Mouse (Mus musculus) hindbrain, embryonic 11.5 days (tissue): ENCODE measurements around the gene Plppr2. TPM values are rescaled to one million over a fixed set of nuclear protein-coding genes. Genes with fewer than 3 reads are reported as not detected.
A peak's percentile ranks its signal among the peaks of the same experiment; 100 is the strongest.

Source experiments
- ATAC-seq: fragments of 200-750 bp; cut with Nextera tagmentation; 2 replicates; pipeline ENCODE4 v1.8.0; 2017; ENCODE audit warnings: mild to moderate bottlenecking, moderate TSS enrichment, moderate library complexity; ENCODE audit not compliant: low FRiP score
- DNase-seq: peaks from one replicate; pipeline ENCODE4 v3.0.0-alpha.2; 2015; ENCODE audit warnings: low spot score
- H3K27ac ChIP-seq: fragments of 300-500 bp; sonication (generic); 2 replicates; pipeline ENCODE4 v1.5.1; 2014; ENCODE audit warnings: mild to moderate bottlenecking, low read depth, low read length
- H3K27me3 ChIP-seq: fragments of 300-500 bp; sonication (generic); 2 replicates; pipeline ENCODE4 v1.6.1; 2014; ENCODE audit warnings: mild to moderate bottlenecking, low read length, moderate library complexity, mixed read lengths; ENCODE audit not compliant: control insufficient read depth, insufficient read depth
- H3K36me3 ChIP-seq: fragments of 300-500 bp; sonication (generic); 2 replicates; pipeline ENCODE4 v1.6.1; 2014; ENCODE audit warnings: mild to moderate bottlenecking, low read length, moderate library complexity, mixed read lengths; ENCODE audit not compliant: control insufficient read depth, insufficient read depth
- H3K4me1 ChIP-seq: fragments of 300-500 bp; sonication (generic); replicated peaks from 2 replicates; pipeline ENCODE4 v1.6.1; 2014; ENCODE audit warnings: low read length, mixed read lengths; ENCODE audit not compliant: control insufficient read depth, insufficient read depth
- H3K4me2 ChIP-seq: fragments of 300-500 bp; sonication (generic); replicated peaks from 2 replicates; pipeline ENCODE4 v1.6.1; 2014; ENCODE audit warnings: mild to moderate bottlenecking, low read depth, low read length
- H3K4me3 ChIP-seq: fragments of 300-500 bp; sonication (generic); 2 replicates; pipeline ENCODE4 v1.5.1; 2014; ENCODE audit warnings: low read depth, low read length
- H3K9ac ChIP-seq: fragments of 300-500 bp; sonication (generic); 2 replicates; pipeline ENCODE4 v1.6.1; 2014; ENCODE audit warnings: low read depth, low read length
- H3K9me3 ChIP-seq: fragments of 300-500 bp; sonication (generic); 2 replicates; pipeline ENCODE4 v1.6.1; 2016; ENCODE audit warnings: low read length; ENCODE audit not compliant: control insufficient read depth
- WGBS: fragments of 180-500 bp; shearing (Covaris S2); extraction: QIAGEN DNeasy Blood & Tissue Kit; methylation state at CpG from one replicate; pipeline ENCODE4 v1.1.7; 2014; 5-methylcytosine and 5-hydroxymethylcytosine counted together
- polyA plus RNA-seq: library from polyadenylated mRNA; unstranded; fragments of >200 nt; fragmentation: Nextera tagmentation; extraction: Ambion mirVana; gene quantifications from 2 replicates; pipeline ENCODE4 v1.2.1, GENCODE M21; 2014

Gene Plppr2
- polyA plus RNA-seq, 1 experiment from 2014 or later: 22.3 TPM

DNA sequence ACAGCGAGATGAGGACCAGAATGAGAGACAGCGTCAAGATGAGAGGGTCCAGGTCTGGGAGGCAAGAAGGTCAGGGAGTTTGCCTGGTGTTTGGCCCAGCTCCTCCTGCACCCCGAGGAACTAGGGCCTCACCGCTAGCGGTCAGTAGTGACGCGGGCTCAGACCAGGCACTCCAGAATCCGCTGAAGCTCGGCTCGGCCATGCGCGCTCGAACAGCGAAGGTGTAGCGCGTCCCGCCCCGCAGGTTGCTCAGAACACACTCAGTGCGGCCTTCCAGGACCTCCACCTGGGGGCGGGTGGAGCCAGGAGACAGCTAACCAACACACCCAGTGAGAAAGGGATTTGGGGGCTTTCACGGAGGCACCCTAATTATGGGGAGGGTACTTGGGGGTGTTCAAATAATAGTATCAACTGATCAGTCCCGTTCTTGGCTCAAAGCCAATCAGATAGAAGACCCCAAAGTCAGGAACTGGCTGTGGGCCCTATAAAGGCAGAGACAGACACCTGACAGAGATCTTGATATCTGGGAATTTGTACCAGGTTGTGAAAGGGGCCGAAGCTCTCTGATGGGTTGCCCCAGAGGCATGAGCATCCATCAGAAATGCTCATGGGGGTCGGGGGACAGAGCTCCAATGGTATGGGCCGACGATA lies 23.9 kb downstream of the Plppr2 start:
- peaks cover 40% of the 10 kb centered on the region for H3K27me3 ChIP-seq
- ATAC-seq (no peak), DNase-seq (peak; percentile 25)
- H3K4me1 ChIP-seq: peaks cover 10% of the 10 kb centered on the region; the same call in 1 of the 2 replicates
- H3K4me3 ChIP-seq: no peak overlapping the region
- no peak overlapping the region for H3K4me2 ChIP-seq
- H3K9ac ChIP-seq: no peak overlapping the region
- WGBS: 10% methylated on average over 26 of the region's 26 CpGs
- H3K36me3 ChIP-seq: no peaks in the 10 kb centered on the region
- no peak overlapping the region for H3K27ac ChIP-seq
- no peaks in the 10 kb centered on the region for H3K9me3 ChIP-seq

DNA sequence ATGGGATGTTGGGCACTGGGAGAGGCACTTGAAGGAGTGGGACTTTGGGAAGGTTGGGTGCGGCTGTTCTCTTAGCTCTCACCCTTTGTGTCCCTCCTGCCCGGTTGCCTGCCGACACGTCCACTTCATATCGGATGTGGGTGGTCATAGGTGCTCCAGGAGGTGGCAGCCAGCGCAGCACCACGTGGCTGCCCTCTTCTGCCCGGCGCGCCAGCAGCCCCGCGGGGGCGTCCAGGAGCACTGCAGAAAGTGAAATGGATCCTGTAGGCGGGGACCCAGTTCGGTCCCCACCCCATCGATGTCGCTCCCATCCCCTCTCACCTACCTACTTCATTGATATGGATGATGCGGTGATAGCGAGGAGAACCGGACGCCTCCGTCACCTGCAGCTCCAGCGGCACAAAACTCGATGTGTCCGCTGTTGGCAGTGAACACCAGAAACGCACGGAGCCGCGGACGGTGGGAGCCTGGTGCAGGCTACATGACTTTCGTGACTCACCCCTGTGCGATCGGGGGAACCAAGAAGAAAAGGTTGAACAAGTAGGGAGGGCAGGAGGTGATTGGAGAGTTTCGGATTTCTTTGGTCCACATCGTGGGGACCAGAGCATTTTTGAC lies 24.6 kb downstream of the Plppr2 start:
- peak overlapping the region; percentile 51 for H3K4me2 ChIP-seq
- DNase-seq: peak; percentile 45
- no peaks in the 10 kb centered on the region for H3K9me3 ChIP-seq
- H3K4me1 ChIP-seq: peaks cover 10% of the 10 kb centered on the region; the same call in 1 of the 2 replicates
- no peak for ATAC-seq
- no peak overlapping the region for H3K9ac ChIP-seq
- peak overlapping the region; percentile 27 for H3K4me3 ChIP-seq
- H3K27me3 ChIP-seq: peaks cover 40% of the 10 kb centered on the region
- no peak overlapping the region for H3K27ac ChIP-seq
- H3K36me3 ChIP-seq: no peaks in the 10 kb centered on the region
- under 1% methylated on average over 33 of the region's 35 CpGs for WGBS

DNA sequence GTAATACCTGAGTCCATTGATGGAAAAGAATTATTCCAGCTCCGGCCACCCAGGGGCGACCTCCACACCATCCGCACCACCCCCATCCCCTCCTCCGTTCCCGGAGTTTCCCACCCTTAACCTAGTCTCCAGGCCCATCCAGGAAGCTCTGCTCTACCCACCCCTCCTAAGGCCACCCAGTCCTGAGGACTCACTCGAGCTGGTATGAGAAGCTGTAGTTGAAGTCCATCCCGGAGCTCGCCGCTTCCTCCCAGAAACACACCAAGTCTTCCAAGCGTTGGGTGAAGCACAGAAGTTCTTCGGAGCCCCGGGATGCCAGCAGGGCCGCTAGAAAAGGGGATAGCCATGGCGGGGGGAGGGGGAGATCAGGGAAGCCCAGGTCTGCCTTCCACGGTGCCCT lies 25.2 kb downstream of the Plppr2 start:
- ATAC-seq (peak; percentile 46; the same call in 1 of the 2 replicates), DNase-seq (no peak)
- Histone ChIP-seq H3K4me3 (peak overlapping the region; percentile 27), H3K9me3 (no peaks in the 10 kb centered on the region), H3K27me3 (peaks cover 40% of the 10 kb centered on the region), H3K27ac (no peak overlapping the region), H3K36me3 (no peaks in the 10 kb centered on the region), H3K4me1 (peaks cover 10% of the 10 kb centered on the region; the same call in 1 of the 2 replicates), H3K4me2 (peak overlapping the region; percentile 51), H3K9ac (no peak overlapping the region)
- 2% methylated on average over 15 of the region's 15 CpGs for WGBS

DNA sequence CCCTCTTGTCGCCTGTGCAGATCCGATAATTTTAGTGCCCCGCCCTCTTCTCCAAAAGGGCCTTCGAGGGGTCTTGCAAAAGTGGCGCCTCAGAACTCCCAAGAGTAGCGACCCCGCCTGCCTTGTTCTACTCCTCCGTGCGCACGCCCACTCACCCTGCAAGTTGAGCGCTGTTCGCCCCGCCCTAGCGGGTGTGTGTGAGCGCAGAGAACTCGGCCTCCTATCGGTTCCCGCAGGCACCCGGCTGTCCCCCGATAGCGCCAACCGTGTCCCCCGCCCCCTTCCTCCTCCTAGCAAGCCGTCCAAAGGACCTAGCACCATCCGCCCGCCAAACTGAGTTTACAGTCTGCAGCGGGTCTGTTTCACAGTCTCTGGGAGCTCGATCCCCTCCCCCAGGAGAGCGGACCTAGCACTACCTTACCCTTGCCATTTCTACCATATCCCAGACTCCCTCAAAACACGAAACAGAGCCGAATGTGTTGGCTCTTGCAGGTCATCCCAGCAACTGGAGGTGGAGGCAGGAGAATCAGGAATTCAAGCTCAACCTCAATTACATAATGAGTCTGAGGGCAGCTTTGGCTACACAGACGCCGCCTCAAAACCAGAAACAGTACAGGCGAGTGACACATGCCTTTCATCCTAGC lies 25.7 kb downstream of the Plppr2 start:
- 3% methylated on average over 33 of the region's 34 CpGs for WGBS
- no peaks in the 10 kb centered on the region for H3K36me3 ChIP-seq

DNA sequence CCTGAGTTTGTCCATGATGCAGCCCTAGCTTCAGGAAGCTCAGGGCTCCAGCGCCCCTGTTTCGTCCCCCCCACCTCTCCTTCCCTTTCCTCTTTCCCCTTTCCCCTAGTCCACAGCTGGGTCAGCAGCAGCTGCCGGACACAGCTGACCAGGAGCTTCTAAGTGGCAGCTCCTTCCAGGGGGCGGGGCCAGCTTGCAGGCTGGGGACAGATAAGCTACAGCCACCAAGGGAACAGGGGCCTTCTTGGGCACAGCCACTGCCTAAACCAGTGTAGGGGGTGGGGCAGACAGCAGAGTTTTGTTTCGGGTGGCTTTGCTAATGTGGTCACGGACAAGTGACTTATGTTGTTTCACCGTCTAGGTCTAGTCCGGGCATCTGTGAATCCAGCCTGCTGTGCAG lies 26.6 kb downstream of the Plppr2 start, which contains the start of gene Epor:
Gene Epor (minus strand): TSS at position 90 of the 400 bp plus-strand sequence.
- Histone ChIP-seq H3K36me3 (no peaks in the 10 kb centered on the region), H3K27me3 (peaks cover 40% of the 10 kb centered on the region), H3K4me2 (peak within 1 kb of the TSS; percentile 51), H3K4me1 (peaks cover 10% of the 10 kb centered on the region; the same call in 1 of the 2 replicates), H3K27ac (no peak within 1 kb of the TSS), H3K9me3 (no peaks in the 10 kb centered on the region), H3K9ac (no peak within 1 kb of the TSS), H3K4me3 (peak within 1 kb of the TSS; percentile 27)
- ATAC-seq: peak; percentile 42
- DNase-seq: peak; percentile 41
- WGBS: 18% methylated on average over 8 of the region's 8 CpGs

More for the DNA sequence above, 25.7 kb downstream of the Plppr2 start:
- peak overlapping the region; percentile 51 for H3K4me2 ChIP-seq
- H3K27me3 ChIP-seq: peaks cover 40% of the 10 kb centered on the region
- no peaks in the 10 kb centered on the region for H3K9me3 ChIP-seq
- peak overlapping the region; percentile 27 for H3K4me3 ChIP-seq
- DNase-seq (peak; percentile 72), ATAC-seq (peak; percentile 75)
- peaks cover 10% of the 10 kb centered on the region; the same call in 1 of the 2 replicates for H3K4me1 ChIP-seq
- H3K9ac ChIP-seq: no peak overlapping the region
- no peak overlapping the region for H3K27ac ChIP-seq

DNA sequence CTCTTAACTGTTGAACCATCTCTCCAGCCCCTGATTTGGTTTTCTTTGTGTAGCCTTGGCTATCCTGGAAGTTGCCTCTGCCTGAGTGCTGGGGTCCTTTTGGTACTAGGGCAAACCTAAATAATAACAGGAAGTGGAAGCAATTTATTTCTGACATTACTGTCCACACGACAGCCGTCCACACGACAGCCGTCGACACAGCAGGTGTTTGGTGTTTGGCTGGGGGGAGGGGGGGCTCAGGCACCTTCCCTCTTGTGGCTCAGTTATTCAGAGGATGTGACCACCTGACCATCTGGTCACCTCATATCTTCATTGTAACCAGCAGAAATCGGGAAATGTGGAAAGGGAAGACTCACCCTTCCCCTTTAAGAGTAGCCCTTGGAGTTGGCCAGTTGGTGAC lies 32.0 kb downstream of the Plppr2 start:
- no peak overlapping the region for H3K27ac ChIP-seq
- no peak overlapping the region for H3K4me3 ChIP-seq
- no peak overlapping the region for H3K9ac ChIP-seq
- no peak for DNase-seq
- no peaks in the 10 kb centered on the region for H3K9me3 ChIP-seq
- ATAC-seq: no peak
- no peaks in the 10 kb centered on the region for H3K27me3 ChIP-seq
- 72% methylated on average over 6 of the region's 6 CpGs for WGBS
- no peaks in the 10 kb centered on the region for H3K36me3 ChIP-seq
- no peak overlapping the region for H3K4me2 ChIP-seq
- H3K4me1 ChIP-seq: no peaks in the 10 kb centered on the region

DNA sequence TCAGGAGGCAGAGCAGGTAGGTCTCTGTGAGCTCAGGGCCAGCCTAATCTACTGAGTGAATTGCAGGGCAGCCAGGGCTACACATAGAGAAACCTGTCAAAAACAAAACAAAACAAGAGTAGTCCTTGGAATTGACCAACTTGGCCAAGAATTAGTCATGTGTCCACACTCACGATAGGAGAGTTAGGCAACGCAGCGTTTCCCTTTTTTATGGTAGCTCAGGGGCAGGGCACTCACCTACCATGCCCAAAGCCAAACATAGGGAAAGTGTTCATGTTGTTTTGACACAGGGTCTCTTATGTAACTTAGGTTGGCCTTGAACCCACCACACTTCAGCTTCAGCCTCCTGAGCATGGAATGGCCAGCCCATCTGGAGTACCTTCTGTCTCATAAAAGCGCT lies 32.5 kb downstream of the Plppr2 start:
- no peak overlapping the region for H3K9ac ChIP-seq
- no peak overlapping the region for H3K4me2 ChIP-seq
- H3K9me3 ChIP-seq: no peaks in the 10 kb centered on the region
- H3K4me1 ChIP-seq: no peaks in the 10 kb centered on the region
- ATAC-seq (no peak), DNase-seq (no peak)
- H3K27ac ChIP-seq: no peak overlapping the region
- H3K36me3 ChIP-seq: no peaks in the 10 kb centered on the region
- WGBS: 90% methylated on average over 4 of the region's 4 CpGs
- H3K27me3 ChIP-seq: no peaks in the 10 kb centered on the region
- no peak overlapping the region for H3K4me3 ChIP-seq

DNA sequence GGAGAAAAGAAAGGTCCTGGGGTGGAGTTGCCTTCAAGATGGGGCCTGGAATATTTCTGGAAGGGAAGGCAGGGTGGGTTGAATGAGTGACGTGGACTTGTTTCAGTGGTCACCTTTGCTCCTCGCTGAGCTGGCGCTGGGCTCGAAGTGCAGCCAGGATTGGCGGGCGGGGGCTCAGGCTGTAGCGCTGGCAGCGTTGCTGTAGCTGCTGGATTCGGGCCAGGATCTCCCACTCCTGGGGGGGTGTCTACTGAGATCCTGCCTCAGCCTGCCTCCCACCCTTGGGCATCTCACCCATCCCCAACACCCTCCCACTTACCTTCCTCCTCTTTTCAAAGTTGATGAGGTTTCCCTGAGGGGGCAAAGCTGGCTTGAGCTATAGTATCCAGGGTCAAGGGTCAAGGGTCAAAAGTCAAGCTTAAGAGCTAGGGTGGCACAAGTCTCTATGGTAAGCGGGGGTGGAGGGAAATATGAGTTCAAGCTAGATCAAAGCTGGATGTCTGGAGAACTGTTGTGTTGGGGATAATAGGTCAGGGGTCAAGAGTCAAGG lies 39.9 kb downstream of the Plppr2 start:
- Histone ChIP-seq H3K36me3 (no peaks in the 10 kb centered on the region), H3K4me1 (no peaks in the 10 kb centered on the region), H3K27ac (no peak overlapping the region), H3K4me3 (no peak overlapping the region), H3K9me3 (no peaks in the 10 kb centered on the region), H3K9ac (no peak overlapping the region), H3K27me3 (no peaks in the 10 kb centered on the region), H3K4me2 (no peak overlapping the region)
- no peak for DNase-seq
- WGBS: 90% methylated on average over 10 of the region's 10 CpGs
- ATAC-seq: no peak
